Mouse (Mus musculus) retina, embryonic 14.5 days (tissue): Measurements from ENCODE around the gene Tmbim1.

Experiments used
- DNase-seq: peaks from one replicate; pipeline ENCODE4 v3.0.0-alpha.2; 2015; ENCODE audit warnings: low spot score

Tmbim1 gene

DNA sequence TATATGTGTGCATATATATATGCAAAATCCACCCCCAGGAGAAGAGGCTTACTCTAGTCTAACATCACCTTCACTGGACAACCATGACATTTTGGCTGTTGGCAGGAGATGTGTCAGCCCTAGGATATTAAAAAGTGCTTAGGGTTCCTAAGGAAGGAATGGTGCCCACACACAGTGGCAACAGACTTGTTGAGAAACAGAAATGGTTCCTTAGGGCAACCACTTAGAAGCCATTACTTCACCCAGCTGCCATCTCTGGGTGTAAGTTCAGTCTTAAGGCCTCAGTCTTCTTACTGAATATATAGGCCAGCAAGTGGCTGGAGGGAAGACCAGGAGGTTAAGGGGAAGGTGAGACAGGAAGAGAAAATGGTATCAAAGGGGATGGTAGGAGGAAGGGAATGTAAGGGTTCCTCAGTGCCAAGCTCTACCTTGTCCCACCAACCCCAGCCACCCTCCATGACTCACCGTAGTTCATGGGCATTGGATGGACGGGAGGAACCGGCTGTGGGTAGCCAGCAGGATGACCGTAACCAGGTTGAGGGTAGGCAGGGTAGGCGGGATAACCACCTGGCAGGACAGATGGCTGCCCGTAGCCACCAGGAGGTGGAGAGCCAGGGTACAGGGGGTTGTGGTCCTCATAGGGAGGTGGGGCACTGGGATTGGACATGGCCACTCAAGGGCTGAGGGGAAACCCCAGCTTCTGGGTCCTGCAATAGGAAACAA lies 10.5 kb downstream of the Tmbim1 start:
- no peak for DNase-seq

DNA sequence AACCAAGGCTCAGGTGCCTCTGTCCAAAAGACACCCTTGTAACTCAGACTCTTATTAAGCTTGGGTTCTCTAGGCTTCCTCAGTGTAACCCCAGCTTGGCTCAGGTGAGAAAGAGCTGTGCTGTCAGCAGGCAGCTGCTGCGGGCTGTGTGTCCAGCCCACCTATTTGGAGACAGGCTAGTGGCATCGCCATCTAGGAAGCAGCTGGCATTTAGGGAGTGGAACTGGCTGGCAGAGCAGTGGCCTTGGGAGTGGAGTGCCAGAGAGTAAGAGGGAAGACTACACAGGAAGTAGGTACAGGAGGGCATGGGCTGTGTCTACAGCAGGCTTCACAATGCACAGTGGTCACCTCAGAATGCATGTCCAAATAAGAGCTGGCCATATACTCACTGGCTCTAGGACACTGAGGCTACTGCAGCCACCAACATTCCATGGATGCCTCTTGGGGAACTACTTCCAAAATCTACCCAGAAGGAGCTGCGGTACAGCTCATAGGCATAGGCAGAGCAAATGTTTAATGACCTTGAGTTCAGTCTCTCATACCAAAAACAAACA lies 11.3 kb downstream of the Tmbim1 start:
- no peak for DNase-seq

DNA sequence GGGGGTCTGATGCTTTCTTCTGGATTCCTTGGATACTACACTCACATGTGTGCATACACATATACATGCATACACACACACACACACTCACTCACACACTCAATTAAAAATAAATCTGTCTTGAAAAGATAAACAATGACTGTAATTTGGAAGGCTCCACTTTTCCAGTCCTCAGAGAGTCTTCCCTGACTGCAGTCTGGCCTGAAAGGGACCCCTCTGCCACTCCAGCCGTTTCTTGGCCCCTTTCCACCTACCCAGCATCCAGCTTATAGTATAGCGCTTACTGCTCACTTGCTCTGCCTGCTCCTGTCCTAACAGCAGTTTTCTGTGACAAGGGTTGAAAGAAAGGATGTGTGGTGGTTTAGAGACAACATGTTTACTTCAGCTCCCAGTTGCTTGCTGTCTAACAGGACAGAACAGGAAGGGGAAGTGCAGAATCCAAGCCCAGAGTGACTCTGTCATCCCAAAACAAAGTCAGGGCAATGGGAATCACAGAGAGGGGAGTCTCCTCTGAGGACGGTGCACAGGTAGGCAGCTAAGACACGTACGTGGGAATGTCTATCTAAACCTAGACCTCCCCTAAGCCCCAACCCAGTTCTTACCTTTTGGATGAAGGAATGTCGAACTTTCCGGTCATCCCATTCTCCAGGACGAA lies 12.0 kb downstream of the Tmbim1 start:
- DNase-seq: no peak

DNA sequence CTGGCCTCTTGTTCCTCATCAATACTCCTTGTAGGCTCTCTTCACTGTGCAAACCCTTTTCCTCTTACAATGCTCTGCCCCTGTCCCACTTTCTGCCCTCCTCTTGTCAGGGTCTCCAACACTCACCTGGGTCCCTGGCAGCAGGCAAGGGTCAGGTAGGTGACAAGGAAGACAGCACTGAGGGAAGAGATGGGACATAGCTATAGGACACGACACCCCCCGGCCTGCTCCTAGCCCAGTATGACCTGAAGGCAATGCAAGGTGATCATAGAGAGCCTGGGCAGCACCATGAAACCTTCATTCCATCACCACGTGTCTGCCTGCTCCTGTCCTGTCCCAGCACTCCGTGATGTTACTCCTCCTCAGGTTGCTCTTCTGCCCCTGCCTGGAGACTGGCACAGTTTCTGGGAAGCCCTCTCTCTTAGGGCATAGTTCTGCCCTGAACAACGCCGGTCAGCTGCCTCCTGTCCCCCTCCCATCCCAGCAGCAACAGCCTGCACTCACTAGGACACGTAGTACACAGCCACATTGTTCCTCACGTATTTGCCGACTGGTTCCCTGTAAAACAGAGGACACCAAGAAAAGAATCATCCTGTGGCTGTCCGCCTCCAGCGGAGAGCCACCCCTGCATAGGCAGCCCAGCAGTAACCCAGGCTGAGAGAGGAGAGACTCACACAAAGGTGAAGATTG lies 12.9 kb downstream of the Tmbim1 start:
- DNase-seq: no peak

DNA sequence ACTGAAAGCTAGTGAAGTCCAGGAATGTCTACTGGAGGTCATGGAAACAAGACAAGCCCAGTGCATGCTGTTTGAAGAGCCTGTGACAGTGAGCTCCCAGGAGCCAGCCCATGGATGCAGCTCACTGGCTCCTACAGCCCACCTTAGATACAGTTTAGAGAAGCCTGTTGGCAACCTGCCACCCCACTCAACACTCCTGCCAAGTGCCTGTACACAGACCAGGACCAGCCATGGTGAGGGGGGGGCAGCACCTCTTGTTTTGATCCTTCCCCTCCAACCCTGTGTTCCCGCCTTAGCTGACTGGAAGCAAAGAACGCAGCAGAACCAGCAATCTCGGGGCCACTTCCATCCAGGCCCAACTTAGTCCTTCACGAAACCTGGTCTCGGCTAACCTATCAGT lies 15.3 kb downstream of the Tmbim1 start:
- no peak for DNase-seq

DNA sequence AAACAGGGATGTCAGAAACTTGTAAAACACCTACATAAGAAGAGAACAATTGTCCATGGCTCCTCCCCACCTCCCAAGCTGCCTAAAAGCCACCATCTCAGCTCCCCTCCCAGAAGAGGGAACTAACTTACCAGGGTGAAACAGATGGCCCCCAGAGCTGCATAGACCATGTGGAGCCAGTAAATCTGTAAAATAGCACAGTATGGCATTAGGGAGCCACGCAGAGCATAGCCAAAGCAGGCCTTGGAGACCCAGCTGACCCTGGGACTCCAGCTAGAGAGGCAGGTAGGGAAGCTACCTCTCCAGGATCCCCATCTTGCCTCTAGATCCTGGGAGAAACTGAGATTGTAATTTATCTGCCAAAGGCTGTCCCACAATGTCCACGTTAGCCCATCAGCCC lies 15.7 kb downstream of the Tmbim1 start:
- DNase-seq: no peak

DNA sequence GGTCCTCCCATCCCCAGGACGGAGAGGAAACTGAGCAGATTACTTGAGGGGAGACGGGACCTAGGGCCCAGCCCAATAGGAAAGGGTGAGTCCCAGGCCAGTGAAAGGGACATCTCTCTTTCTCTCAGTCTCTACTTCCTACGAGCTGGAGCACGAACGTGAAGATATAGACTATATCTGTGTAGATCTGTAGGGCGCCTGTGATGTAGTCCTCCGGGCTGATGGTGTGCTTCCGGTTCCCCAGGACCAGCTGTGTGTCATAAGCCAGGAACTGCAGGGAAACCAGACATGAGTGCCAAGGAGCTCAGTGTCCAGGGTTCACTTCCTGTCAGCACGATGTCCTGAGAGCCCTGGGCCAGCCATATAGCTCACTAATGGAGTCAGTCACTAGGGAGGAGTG lies 16.2 kb downstream of the Tmbim1 start:
- DNase-seq: no peak

DNA sequence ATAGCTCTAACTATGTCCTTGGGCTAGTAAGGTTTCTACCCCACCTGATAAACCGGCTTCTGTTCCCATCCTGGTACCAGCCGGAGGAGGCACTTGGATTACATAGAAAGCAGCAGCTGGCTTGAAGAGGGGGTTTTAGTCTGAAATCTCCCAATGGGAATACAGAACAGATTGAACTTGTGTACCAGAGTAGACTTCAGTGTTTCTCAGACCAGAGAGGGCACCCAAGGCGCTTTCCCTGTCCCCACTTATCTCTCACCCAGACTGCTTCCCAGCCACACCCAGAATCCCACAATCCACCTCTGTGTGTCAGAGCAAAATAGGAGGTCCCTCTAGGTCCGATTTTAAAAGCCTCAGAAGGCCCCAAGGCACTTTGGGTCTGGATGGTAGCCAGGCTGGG lies 17.1 kb downstream of the Tmbim1 start:
- no peak for DNase-seq

DNA sequence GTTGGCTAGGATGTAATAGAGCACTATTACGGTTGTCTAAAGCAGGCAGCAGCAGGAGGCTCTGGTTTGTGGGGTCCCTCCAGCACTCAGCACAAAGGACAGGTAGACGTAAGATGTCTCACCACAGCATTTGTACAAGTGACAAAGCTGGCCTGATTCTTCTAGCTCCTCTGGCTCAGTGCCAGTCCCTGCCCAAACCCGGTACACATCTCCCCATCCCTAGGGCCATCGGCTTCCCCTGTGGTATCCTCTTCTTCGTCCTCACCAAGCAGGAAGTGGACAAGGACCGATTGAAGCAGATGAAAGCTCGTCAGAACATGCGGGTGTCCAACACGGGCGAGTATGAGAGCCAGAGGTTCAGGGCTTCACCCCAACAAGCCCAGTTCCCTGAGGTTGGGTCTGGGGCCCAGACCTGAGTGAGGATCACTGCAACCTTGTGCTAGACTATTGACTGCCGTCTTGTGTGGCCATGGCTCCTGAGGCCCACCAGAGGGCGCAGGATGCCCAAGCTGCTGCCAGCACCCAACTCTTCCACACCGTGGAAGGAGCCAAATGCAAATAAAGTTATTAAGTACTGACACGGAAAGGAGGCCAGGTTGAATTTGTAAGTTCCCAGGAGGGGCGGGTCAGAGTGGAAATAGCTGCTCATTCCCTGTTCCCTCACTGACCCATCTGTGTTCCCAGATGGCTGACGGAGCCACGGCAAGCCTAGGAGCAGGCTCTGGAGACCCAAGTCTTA lies 18.4 kb downstream of the Tmbim1 start:
- DNase-seq: peak; percentile 43

DNA sequence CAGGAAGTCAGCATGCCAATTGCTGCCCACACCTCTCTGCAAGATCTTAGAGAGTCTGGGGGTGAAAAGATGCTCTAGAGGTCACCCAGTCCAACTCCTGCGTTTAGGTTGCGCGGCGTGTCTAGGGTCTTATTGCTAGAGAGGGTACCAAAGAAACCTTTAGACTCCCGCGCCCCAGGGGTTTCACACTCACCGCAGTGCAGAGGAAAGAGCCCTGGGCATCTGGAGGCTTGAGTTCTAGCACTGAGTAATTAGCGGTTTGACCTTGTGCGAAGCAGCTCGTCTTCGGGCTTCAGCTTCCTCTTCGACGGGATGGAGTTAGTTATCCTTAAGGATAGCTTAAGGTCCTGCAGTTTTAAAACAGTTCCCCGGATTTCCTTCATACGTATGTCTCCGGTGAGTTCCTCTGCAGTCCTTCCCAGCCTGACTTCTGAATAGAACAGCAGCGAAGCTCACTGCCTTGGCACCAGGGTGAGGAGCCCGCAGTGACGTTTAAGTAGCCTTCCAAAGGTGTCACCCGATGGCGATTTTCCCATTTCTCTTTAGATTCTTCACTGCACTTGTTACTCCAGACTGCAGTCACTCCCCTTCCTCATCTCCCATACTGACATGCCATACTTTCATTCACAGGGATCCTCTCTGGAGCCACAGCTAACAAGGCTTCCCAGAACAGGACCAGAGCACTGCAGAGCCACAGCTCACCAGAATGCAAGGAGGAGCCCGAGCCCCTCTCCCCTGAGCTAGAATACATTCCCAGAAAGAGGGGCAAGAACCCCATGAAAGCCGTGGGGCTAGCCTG lies 20.0 kb downstream of the Tmbim1 start:
- no peak for DNase-seq

DNA sequence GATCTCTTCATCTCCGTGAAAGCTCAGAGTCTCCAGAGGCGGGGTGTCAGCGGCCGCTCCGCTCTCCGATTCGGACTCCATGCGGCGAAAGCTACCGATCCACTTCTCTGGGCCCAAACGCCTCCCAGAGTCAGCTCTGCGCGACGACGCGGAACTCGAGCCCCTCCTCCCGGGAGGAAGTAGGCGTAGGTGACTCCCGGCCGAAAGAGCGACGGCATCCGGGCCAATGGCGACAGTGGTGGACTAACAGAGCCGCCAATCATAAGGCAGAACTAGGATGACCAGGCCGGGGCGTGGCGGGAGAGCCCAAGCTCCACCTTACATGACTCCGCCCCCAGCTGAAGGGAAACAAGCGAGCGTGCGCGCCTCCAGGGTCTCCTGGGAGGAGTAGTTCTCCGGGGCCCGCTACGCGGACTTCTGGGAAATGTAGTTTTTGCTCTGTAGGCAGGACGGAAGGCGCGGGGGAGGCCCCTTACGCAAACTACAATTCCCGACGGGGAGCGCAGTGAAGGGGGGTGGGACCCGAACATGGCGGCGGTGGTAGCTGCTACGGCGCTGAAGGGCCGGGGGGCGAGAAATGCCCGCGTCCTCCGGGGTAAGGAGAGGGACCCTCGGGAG lies 20.8 kb downstream of the Tmbim1 start, which contains the start of the genes Aamp and Pnkd:
TSS of gene Aamp (minus strand) at position 196 of the 618 bp plus-strand sequence.
TSS of gene Pnkd (plus strand) at position 388 of the 618 bp plus-strand sequence.
- peak; percentile 100 for DNase-seq

DNA sequence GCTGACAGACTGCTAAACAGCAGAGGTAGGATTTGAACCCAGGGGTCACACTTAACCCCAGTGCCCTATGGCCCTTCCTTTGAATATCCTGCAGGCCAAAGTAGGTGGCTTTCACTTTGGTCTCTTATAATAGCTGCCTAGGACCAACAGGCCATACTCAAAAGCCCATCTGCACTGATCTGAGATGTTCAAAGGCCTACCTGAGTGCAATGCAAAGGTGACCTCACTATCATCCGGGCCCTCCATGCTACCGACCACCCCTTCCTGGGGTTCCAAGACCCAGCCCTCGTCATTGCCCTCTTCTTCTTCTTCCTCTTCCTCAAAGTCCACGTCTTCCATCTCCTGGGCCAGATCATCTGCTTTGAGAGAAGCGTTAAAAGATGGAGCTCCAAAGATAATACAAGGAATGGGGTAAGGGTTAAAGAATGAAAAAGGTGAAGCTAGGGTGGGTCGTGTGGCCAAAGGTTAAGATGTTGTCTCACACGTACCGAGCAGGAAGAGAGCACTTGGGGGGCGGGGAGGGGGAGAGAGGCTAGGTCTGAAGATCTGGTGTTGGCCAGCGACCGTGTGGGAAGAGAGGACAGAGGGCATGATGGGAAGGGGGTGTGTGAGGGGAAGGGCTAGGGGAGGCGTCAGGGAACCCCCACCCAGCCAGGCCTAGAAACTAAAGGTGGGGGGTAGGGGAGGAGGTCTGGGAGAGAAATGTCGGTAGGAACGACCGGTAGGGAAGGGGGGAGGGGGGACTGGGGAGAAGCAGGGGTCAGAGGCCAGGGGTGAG lies 21.5 kb downstream of the Tmbim1 start:
- DNase-seq: peak; percentile 63

DNA sequence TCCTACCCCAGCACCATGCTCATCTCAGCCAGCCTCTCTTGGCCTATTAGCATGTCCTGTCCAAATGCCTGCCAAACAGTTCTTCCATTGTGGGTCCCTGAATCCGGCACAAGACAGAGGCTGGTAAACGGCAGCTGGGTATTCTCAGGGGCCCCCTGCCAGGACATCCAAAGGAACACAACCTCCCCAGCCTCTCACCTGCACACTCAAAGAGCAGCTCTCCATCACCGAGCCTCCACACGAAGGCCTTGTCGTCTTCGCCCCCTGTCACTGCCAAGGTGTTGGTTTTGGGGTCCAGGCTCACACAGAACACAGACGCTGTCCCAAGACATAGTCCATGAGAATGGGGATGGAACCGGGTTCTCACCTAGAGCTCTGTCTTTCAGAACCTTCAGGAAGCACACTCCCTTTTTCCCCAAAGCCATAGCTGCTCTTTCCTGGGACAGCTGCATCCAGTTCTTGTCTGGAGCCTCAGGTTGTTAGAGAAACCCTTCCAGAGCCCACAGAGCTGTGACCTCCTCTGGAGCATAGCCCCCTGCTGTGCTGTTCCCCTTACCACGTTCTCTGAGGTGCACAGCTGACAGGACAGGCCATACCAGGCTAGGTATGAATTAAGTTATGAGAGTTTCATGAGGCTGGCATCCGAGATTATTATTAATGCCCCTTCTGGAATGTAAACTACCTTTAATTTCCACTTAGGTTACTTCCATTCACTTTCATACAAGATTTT lies 22.4 kb downstream of the Tmbim1 start:
- DNase-seq: no peak

DNA sequence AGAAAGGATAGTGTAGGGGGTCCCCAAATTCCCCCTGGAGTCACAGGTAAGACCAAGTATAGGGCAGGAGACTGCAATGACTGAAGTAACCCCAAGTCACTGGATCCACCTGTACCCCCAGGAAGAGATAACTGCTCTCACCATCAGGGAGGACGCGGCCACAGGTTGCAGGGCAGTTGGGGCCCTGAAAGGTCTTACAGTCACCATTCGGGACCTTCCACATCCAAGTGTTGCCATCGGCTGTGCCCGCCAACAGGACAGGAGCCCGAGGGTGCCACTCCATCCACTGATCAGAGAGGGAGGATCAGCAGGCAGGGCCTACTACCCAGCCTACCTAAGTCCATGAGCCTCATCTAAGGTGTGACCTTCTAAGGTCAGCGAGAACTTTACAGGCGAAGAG lies 23.5 kb downstream of the Tmbim1 start:
- DNase-seq: no peak

DNA sequence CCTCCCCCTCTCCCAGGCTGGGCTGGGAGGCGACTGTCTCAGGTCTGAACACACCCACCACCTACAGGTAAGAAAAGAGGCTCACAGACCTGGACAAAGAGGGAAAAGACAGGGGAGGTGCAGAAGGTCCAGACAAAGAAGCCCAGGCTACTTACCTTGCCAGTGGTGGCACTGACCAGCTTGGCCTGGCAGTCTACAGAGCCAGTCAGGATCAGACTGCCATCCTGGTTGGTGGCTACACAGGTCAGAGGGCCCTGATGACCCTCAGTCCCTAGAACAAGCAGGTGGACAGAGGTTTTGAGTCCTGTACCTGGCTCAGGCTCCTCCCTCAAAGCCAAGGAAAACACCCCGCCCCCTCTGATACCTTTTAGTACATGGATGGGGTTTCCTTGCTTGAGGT lies 24.1 kb downstream of the Tmbim1 start:
- DNase-seq: no peak

DNA sequence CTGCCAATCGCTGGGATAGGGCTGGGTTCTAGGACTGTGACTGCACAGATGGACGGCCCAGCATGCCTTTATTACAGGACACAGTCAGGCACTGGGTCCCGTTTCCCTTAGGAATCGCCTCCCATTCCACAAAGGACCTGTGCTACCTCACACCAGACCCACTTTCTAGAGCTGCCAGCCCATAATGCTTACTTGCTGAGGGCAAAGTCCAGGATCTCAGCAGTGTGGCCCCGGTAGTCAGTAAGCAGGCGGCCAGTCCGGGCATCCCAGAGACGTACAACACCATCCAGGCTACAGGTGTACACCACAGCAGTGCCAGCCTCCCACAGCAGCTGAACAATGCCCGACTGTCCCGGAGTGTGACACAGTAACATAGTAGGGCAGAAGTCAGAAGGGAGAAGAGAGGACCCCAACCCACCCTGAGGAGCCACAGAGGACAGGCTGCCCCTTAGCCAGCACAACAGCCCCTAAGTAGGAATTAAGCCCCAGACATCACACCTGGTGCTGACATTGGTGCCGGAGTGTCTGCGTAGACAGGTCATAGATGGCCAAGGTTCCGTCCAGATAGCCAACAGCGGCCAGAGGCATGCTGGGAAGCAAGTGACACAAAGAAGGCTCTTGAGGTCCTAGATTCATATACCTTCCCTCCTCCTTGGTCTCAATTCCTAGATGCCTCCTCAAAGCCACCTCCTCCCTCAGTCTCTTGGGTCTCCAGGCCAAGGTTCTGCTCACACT lies 24.7 kb downstream of the Tmbim1 start:
- DNase-seq: no peak

DNA sequence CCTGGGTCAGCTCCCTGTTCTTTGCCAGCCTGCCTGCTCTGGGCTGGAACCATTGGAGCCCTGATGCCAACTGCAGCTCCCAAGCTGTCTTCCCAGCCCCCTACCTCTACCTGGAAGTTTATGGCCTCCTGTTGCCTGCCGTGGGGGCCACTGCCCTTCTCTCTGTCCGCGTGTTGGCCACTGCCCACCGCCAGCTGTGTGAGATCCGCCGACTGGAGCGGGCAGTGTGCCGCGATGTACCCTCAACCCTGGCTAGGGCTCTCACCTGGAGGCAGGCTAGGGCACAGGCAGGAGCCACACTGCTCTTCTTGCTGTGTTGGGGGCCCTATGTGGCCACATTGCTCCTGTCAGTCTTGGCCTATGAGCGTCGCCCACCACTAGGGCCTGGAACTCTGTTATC lies 26.4 kb downstream of the Tmbim1 start:
- DNase-seq: no peak

DNA sequence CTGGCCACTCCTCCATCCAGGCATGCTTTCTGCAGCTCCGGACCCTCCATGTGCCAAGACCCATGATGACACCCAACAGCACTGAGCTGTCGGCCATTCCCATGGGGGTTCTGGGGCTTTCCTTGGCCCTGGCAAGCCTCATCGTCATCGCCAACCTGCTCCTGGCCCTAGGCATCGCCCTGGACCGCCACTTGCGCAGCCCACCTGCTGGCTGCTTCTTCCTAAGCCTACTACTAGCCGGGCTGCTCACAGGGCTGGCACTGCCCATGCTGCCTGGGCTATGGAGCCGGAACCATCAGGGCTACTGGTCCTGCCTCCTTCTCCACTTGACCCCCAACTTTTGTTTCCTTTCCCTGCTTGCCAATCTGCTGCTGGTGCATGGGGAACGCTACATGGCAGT lies 26.9 kb downstream of the Tmbim1 start, which contains the start of gene Gpbar1:
TSS of gene Gpbar1 (plus strand) at position 13 of the 400 bp plus-strand sequence.
- DNase-seq: no peak
